ENCODE assay signal across 9 mouse cellular contexts in the genomic region with DNA sequence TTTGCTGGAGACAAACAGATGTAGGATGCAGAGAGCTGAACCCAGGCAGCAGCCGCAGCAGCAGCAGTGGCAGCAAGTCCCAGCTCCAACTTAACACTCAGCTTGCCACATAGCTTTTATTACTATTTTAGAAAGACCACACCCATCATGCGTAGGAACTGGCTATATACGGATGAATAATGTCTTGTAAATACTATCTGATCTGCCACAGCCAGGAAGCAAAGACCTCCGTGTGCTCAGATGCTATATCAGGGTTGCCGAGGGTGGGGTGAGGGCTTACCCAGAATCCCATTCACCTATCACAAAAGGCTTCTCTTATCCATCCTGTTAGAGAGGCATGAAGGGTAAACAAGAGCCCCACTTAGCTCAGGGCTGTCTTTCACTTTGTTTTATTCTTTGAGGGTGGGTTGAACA. TPM values are rescaled to one million over a fixed set of nuclear protein-coding genes. Genes with fewer than 3 reads are reported as not detected.
DNase-seq lines count a peak whose midpoint lies in the region; ATAC-seq lines count a peak whose summit lies in the region.
"Had no signal": no experiment of that assay in that cellular context is flagged by ENCODE, and none has a peak within 500 bp of the region (broad histone marks: within the 10 kb centered on the region; RNA-seq: fewer than 3 reads in every experiment).

No protein-coding gene starts in this region.

- no peaks in the 10 kb centered on the region for H3K9me3 ChIP-seq in neural tube, embryonic 11.5 days (ENCODE audit: control insufficient read depth, low read length)
- no peaks in the 10 kb centered on the region for H3K9me3 ChIP-seq in forebrain, embryonic 13.5 days (replicated peaks)

- no peak overlapping the region for H3K4me2 ChIP-seq in neural tube, embryonic 11.5 days (ENCODE audit: low read depth)
- no peak overlapping the region for H3K4me2 ChIP-seq in forebrain, embryonic 13.5 days

- WGBS in neural tube, embryonic 11.5 days = 73% methylated on average over 5 of the region's 5 CpGs
- WGBS in forebrain, embryonic 13.5 days = 48% methylated on average over 5 of the region's 5 CpGs

- no peak overlapping the region for H3K4me3 ChIP-seq in neural tube, embryonic 11.5 days (ENCODE audit: low read depth, low read length)
- H3K4me3 ChIP-seq in forebrain, embryonic 13.5 days = no peak overlapping the region

- H3K9ac ChIP-seq in neural tube, embryonic 11.5 days (ENCODE audit: low read length) = no peak overlapping the region
- no peak overlapping the region for H3K9ac ChIP-seq in forebrain, embryonic 13.5 days

- no peaks in the 10 kb centered on the region for H3K36me3 ChIP-seq in neural tube, embryonic 11.5 days (ENCODE audit: control insufficient read depth, insufficient read depth, low read length)
- H3K36me3 ChIP-seq in forebrain, embryonic 13.5 days (ENCODE audit: poor library complexity, severe bottlenecking) = no peaks in the 10 kb centered on the region

- intact Hi-C loops in gastrocnemius, postnatal 36 days (cut with DNase I) = no loop called here

- H3K4me1 ChIP-seq in neural tube, embryonic 11.5 days (ENCODE audit: control insufficient read depth, insufficient read depth, low read length) = peaks cover 4% of the 10 kb centered on the region; the same call in 1 of the 2 replicates
- H3K4me1 ChIP-seq in forebrain, embryonic 13.5 days = peaks cover 18% of the 10 kb centered on the region

- no peaks in the 10 kb centered on the region for H3K27me3 ChIP-seq in neural tube, embryonic 11.5 days (ENCODE audit: control insufficient read depth, insufficient read depth, low read length)
- no peaks in the 10 kb centered on the region for H3K27me3 ChIP-seq in forebrain, embryonic 13.5 days

- H3K27ac ChIP-seq in neural tube, embryonic 11.5 days (ENCODE audit: low read depth, low read length) = no peak overlapping the region
- H3K27ac ChIP-seq in forebrain, embryonic 13.5 days = peak overlapping the region; percentile 48; the same call in 1 of the 2 replicates

- DNase-seq in neural tube, embryonic 11.5 days (ENCODE audit: low spot score) = no peak
- no peak for DNase-seq in neural tube, embryonic 10.5 days (ENCODE audit: extremely low spot score, low spot score)
- DNase-seq in thymus, postnatal 25 days = peak; percentile 24
- no peak for DNase-seq in urinary bladder, postnatal 25 days (ENCODE audit: low spot score)
- DNase-seq in right cerebral cortex, postnatal 10 days (ENCODE audit: low spot score in 2 of 2) = no peak
- no peak for DNase-seq in gastrocnemius, postnatal 36 days
- DNase-seq: adrenal gland, postnatal 10 days had no signal

- peak; percentile 17; the same call in 1 of the 2 replicates for ATAC-seq in neural tube, embryonic 11.5 days (ENCODE audit: insufficient read depth, low FRiP score, low TSS enrichment)
- ATAC-seq in forebrain, embryonic 13.5 days = peak; percentile 57
- peak; percentile 56 for ATAC-seq in megakaryocyte progenitor cell, adult 5-6 weeks (replicated peaks; ENCODE audit: poor library complexity)

RNA-seq across cellular contexts. Expression of a gene that starts 26.9 kb away (rescaled TPM):
- polyA plus RNA-seq in neural tube, embryonic 11.5 days (2014; fragmentation: Nextera tagmentation; extraction: Ambion mirVana) = 6.9 and 7.9 TPM in 2 replicates
- 2.3 TPM in 2 replicates for polyA plus RNA-seq in forebrain, embryonic 13.5 days (2015; fragmentation: Nextera tagmentation; extraction: Ambion mirVana)
- total RNA-seq in megakaryocyte progenitor cell, adult 5-6 weeks (2015) = 8.9 and 10.5 TPM in 2 replicates
- 1.5 and 1.6 TPM in 2 replicates for total RNA-seq in megakaryocyte progenitor cell, adult 5-6 weeks (2017)
- total RNA-seq in gastrocnemius, postnatal 36 days (2021) = 1 to 10 TPM; 2.7 to 3.9 TPM
